Mouse (Mus musculus) kidney, adult 18-20 months (tissue): ENCODE data around the gene Tnfrsf4.
A peak's percentile ranks its signal among the peaks of the same experiment; 100 is the strongest.

ENCODE experiments used
- DNase-seq: peaks from one replicate; pipeline ENCODE4 v3.0.0; 2021

The Tnfrsf4 gene

DNA sequence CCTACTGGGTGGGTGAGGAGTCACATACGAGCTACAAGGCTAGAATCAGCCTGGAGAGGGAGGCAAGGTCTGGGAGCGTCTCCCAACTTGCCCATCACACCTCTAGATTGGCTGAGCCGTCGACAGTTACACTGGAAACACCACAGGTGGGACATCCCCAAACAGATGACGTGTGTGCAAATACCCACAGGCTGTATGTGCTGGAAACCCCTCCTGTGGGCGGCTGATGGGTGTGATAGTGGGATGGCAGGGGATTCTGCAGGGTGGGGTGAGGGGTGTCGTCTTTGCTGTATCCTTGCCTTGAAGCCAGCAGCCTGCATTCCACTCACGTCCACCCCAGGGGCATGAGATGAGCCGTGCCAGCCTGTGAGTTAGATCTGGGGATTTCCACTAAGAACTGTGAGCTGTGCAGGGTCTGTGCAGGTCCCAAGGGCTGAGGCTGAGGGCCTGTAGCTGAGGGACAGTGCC, 17.0 kb downstream of the Tnfrsf4 start:
- no peak for DNase-seq

DNA sequence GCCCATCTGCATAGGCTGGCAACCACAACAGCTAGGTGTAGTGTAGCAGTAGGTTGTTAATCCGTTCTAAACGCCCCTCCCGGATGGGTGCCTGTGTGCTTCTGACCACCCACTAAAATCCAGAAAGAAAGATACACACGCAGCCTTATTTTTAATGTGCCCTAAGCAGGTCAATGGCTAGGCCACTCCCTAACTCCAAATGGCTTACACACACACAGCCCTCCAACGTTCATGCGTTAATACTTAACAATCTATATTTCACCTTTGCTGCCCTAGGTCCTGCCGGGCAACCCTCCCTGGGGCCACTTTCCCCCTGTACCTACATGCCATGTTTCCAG, 17.6 kb downstream of the Tnfrsf4 start:
- DNase-seq: no peak

DNA sequence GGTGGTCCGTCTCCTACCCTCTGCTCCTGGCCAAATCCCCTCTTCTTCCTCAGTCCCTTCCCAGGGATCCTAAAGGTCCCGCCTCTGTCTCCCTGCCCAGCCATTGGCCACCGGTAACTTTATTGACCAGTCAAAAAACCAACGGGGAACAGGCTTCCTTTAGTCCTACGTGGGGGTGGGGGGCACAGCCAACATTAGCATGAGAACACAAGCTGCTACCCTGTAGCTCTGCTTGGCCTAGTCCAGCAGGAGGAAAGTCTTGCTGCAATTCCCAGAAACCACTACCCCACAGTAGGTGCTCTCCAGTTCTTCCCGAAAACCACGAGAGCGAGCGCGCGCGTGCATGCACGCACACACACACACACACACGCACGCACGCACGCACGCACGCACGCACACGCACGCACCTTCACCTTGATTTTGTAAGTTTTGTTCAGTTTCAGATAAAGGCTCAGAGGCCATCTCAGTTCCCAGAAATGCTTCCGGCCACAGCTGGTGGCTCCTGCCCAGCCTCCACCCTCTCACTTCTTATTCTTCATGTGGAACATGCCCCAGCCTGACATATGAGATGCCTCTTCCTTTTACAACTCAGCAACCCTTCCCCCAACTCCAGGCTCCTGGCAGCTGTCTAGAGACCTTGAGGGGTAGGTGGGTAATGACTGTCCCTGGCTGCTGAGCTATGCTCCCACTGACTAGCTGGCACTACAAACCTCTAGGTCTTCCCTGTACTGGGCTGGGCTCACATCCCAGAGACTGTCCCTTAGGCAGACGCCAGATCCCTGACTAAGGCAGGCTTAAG, 18.1 kb downstream of the Tnfrsf4 start:
- DNase-seq: peak; percentile 77

DNA sequence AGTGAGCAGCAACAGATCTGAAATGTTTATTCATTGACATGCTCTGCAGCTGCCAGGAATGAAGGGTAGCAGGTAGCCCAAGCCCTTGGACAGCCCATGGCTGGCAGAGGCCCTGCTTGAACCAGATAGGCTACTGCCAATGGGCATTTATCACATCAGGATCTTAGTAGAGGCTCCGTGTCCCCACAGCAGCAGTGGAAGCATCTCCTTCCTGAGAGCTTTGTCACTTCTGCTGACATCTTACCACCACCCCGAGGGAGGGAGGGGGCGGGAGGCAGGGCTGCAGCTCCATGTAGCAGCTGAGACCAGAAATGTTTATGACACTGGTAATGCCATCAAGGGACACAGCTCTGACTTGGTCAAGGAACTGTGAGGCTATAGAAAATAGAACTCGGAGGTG, 19.2 kb downstream of the Tnfrsf4 start:
- no peak for DNase-seq

DNA sequence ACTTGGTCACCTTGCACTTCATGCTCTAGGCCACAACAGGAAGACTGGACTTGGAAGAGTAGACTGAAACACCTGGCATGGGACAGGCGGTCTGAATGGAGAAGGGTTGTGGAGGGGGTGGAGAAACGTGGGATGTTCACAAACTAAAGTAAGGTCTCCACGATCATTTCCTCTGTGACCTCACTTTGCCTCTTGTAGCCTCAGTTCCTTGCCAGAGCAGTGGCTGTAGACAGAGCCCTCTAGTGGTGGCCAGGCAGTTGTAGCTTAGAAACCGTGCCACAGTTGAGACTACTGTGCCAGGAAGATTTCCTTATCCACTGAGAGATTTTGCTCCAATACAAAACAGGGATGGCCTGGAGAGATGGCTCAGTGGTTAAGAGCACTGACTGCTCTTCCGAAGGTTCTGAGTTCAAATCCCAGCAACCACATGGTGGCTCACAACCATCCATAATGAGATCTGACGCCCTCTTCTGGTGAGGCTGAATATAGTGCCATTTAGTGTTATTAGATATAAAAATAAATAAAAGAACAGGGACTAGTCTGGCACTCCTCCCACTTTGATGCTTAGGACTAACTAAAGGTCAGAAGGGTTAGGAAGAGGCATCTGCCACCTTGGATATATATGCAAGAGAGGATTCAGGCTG, 20.0 kb downstream of the Tnfrsf4 start:
- DNase-seq: peak; percentile 50

DNA sequence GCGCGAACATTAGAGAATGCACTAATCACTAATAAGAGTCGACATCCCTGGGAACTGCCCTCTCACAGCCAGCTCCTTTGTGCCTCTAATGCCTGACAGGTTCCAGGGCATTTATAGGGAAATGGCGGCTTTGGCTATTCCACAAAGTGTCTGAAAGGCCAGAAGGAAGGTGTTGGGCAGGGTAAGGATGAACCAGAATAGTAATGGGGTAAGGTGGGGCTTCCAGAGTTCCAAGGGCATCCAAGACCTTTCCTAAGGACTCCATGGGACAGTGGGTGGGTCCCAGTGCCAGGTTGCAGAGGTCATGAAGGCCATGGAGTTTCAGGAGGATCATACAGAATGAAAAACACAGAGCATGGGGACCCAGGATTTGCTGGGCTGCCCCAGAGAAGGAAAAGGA, 20.7 kb downstream of the Tnfrsf4 start:
- no peak for DNase-seq

DNA sequence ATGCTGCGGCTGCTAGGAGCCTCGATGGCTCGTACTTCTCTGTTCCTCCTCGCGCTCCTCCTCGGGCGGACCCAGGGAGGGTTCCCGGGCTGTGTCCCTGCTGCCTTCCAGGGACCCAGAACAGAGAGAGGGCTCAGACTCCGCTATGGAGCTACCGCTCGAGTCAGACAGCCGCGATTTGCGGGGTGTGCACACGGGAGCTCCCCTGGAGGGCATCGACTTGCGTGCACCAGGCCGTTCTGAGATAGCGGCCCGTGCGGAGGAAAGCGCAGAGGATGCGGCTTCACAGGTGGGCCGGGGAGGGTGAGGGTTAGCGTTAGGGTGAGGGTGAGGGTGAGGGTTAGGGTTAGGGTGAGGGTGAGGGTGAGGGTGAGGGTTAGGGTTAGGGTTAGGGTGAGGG, 21.3 kb downstream of the Tnfrsf4 start:
- DNase-seq: no peak

DNA sequence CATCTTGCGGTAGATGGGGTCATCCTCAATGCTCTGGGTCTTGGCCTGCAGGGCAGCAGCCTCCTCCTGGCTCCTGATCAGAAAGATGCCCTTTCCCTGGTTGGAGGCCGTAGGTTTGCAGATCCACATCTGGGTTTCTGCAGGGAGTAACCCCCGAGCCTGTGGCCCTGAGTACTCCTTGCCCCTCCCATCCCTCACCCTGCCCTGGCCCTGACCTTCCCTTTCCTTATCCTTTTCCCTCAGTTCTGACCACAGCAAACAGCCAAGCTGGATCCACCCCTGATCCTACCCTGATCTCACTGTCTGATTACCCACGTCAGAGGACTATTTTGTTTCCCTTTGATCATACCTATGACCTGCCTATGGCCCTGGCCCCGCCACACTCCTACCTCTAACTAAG, 31.1 kb downstream of the Tnfrsf4 start:
- no peak for DNase-seq

DNA sequence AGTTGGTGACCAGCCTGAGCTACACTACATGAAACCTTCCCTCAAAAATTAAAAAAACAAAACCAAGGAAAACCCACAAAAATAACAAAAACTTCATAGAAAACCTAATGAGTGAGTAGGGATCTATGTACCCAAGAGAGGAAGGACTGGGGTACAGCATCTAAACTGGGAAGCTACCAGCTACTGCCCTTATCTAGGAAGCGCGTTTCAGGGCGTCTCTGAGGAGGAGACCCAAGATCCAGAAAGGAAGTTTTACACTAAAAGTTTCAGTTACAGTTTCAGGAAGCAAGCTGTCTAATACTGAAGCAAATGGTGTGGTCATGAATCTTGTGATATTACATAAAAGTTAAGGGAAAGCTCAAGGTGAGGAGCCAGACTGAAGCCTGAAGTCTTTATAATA, 36.1 kb downstream of the Tnfrsf4 start:
- no peak for DNase-seq

DNA sequence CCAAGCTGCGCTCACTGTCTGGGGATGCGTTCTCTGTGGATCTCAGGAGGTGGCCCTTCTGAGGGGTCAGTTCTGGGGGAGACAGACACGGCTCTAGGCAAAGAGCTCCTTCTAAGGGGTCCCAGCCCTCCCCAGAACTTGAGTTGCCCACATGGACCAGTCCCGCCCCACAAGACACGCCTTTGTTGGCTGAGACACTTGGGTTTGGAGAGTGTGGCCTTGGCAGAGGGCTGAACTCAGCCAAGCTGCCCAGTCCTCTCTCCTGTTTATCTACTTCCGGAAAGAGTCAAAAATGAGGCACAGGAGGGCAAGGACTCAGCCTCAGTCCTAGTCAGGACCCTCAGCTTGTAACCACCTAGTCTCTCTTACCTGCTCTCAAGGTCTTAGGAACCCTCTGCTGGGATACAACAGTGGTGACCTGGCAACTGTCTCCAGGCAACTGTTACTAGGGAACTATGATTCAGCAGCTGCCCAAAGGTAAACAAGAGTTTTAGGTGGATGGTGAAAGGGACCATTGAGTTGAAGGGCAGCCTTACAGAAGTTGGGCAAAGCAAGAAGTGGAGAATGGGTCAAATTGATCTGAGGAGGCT, 36.8 kb downstream of the Tnfrsf4 start:
- DNase-seq: no peak

DNA sequence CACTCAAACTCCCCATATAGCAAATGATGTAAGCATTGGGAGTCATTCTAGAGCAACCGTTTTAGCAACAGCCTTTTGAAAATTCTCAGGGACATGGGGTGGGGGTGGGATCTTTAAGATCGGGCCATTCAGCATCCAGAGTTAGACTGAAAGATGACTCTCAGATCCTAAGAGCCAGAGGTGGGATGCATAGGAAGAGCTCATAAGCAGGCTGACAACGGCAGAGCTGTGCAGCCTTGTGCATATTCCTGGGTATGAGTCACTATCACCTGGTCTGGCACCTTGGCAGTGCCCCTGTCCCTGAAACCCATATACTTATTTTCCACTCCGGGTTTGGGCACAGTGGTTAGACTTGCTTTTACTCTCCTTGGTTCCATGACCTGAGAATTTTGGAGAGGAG, 39.5 kb downstream of the Tnfrsf4 start:
- DNase-seq: no peak

DNA sequence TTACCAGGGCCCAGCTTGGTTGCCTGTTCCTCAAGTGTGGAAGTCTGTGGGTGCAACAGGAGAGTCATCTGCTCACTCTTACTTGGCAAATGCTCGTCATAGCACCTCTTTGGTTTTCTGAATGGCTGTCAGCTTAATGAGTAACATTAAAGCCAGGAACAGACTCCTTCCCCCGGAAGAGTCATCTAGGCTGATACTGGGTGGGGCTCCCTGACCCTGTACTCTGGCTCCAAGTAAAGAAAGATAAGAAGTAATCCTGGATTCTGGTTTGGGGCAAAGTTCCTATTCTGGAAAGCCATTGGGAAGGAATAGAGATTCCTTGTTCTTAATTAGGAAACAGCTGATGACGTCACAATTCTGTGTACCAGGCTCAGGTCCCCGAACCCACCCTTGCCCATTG, 40.5 kb downstream of the Tnfrsf4 start:
- no peak for DNase-seq

DNA sequence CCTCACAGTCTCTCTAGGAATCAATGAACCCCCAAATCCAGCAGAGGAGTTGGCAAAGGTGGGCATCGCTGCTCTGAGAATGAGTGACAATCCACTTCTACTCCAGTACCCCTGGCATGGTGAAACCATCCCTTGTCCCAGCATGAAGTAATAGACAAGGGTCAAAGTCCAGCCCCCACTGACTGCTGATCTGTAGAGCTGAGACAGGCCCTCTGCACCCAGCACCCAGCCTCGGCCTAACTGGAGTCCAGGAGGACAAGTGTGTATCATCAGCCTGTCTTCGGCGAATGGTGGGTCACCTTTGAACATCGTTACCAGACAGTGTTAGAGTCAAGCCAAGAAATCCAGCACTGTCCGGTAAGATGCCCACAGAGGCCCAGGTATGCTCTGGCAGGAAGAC, 41.0 kb downstream of the Tnfrsf4 start:
- peak; percentile 49 for DNase-seq

DNA sequence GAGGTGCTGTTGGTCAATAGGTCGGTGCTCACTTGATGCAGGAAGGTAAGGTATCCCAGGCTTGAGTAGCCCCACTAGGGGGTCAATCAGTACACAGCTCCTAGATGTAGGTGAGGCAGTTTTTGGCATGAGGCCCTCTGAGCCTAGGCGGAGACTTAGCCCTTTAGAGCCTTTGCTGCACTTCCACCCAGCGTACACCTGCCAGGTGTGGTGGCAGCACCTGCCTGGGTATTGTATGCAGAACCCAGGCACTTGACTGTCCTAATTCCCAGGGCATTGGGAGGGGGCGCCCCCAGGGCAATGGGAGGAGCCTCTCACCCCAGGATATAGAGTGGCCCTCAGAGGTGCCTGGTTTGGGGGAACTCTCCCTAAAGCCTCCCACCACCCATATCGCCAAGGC, 41.5 kb downstream of the Tnfrsf4 start:
- no peak for DNase-seq

DNA sequence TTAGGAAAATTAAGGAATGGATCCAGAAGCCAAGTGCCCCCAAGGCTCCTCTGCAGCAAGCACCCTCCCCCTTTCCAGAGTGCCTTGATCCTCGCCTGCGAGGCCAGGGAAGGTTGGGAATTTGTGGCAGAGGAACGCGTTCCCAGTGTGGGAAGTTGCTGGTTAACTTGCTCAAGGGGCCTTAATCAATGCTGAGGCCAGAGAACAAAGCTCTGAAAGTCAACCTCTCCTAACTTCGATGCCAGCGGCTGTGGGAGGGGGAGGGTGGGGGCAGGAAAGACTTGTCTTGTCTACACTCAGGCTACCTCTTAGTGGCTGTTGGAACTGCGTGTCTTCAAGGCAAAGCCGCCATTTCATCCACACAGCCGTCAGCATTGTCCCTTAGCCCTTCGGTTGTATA, 44.1 kb downstream of the Tnfrsf4 start:
- peak; percentile 32 for DNase-seq

DNA sequence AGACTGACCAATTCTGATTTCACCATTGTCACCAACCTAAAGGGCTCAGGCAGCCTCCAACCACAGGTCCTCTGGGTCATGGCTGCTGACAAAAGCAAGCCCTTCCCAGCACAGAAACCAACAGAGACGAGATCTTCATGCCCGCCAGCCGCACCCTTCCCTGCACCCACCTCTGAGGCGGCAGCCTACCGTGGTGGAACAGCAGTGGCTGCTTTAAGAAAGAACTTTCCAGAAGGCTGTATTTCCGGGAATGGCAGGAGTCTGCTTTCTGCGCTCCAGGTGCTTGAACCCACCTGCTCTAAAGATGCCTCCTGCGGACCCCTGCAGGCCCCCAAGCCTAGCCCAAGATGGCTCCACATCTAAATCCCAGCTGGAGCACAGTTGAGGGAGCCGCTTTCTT, 45.2 kb downstream of the Tnfrsf4 start:
- DNase-seq: peak; percentile 38

DNA sequence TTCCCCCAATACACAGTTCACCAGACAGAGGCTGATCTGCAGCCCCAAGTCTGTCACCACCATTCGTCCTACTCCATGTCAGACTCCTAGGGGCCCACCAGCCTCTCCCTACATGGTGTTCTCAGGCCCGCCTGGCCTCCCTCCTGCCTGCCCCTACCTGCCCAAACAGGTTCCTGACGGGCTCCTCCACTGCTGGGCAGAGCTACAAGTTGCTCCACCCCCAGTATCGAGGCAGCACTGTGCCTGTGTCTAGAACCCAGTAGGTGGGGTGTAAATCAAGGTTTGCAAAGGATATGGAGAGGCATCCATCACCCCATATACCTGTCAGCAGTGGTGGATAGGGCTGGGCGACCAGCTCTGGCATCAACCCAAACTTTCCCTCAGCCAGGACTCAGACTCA, 45.6 kb downstream of the Tnfrsf4 start, which contains the start of gene Ttll10:
Gene Ttll10, minus strand, starts transcription at position 154 of the 400 bp plus-strand sequence.
- no peak for DNase-seq

DNA sequence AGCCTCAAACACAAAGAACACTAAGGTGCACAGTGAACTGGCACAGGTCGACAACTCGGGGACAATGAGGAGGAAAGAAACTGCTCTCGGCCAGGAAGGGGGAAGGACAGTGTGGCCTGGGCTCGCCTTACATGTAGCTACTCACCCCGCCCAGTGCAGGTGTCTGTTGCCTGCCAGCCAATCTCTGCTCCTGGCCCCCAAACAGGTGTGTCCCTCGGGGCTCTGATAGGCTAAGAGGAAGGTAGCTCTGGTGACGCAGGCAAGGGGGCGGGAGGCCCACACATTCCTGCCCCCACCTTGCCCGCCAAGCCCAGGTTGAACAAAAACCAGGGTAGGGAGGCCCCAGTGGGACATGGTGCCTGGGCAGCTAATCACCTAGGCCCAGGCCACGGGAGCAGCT, 46.1 kb downstream of the Tnfrsf4 start:
- DNase-seq: peak; percentile 90

DNA sequence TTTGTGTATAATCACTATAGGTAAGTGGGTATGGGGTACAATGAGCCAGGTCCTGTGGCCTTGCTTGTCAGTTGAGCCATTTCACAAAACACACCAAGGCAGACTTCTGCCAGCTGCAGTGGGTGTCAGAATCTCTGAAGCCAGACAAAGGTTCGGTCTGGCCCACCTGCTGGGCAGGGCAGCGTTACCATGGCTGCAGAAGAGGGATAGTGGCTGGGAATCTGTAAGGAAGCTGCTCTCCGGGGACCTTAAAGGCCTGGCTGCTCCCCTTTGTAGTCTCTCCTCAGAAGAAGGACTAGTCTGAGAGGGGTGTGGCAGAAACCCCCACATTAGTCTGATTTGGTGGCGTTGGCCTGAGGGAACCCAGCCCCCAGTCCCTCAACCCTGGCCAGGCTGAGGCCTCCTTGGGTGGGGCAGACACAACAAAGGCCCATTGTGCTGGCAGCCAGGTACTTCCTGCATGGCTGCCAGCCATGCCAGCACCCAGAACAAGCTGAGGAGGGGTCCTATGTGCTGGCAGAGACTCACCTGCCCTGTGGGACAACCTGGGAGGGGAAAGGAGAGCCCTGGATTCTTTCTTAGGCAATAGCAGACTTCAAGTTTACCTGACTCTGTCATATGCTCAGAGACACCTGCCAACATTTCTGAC, 50.3 kb downstream of the Tnfrsf4 start:
- DNase-seq: no peak

DNA sequence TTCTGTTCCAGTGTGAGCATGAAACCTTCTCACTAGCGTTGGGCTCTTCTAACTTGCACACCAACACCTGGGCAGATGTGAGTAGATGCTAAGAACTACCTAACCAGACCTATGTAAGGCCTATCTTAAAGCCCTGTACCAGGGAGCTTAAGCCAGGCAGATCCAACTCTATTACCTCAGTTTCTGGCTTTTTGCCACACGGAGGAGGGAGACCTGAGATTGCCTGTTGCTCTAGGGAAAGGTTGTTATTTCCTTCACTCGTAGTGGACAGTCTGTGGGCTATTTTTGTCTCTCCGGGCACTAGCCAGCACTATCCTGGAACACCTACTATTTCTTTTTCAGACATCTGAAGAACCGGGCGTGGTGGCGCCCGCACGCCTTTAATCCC, 50.9 kb downstream of the Tnfrsf4 start:
- DNase-seq: no peak

DNA sequence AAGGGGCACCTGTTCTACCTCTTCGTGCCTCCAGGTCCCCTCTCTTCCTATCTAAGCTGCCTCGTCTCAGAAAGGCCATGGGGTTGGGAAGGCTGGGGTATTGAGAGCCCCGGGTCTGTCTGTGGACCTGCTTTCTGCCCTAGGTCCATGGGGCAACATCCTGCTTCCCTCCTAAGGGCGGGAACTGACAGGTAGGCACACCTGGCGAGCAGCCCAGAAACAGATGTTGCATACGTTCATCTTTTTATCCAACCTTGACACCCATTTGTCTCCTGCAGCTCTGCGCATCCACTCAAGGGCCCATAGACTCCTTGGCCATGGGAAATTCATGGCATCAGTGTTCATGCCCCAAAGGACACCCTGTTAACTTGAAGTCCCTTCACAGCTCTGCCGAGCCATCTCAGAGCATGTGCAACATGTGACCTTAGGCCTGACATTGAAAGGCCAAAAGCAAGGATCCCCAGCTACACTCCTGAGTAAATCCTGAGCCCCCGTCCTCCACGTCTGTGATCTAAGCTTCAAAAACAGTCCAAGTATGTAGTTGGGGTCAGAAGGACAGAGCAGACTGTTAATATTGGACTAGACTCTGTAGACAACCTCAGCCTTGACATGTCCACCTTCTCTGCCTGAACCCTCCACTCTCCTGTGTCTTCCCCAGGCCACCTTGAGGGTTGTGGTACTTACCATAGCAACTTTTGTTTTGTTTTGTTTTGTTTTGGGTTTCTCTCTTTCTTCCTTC, 51.7 kb downstream of the Tnfrsf4 start:
- peak; percentile 33 for DNase-seq
